Mouse (Mus musculus): ENCODE measurements around the gene Pcdh19. TPM values are rescaled to one million over a fixed set of nuclear protein-coding genes. Genes with fewer than 3 reads are reported as not detected.
"Not testable (repeated sequence)": the region's sequence is repeated elsewhere in the genome, so short reads cannot be mapped to it uniquely, and the experiment has no call there.

The Pcdh19 gene
- not detected for polyA plus RNA-seq (2017; shearing (Covaris generic))

- peak; percentile 31 for ATAC-seq
Measured at GRCm38 (mm10) chrX:133688840-133689239, at the start of gene Pcdh19. Pcdh19 (minus strand) TSS chrX:133688987.

GRCm38 (mm10) chrX:133735871-133736270 lies 47.1 kb upstream of the Pcdh19 start:
- no peak for ATAC-seq

- no peak for ATAC-seq
Measured at GRCm38 (mm10) chrX:133734984-133735383, 46.2 kb upstream of the Pcdh19 start.

GRCm38 (mm10) chrX:133721517-133721916 lies 32.7 kb upstream of the Pcdh19 start:
- no peak for ATAC-seq

- ATAC-seq, result no peak
Measured at GRCm38 (mm10) chrX:133710621-133711020, 21.8 kb upstream of the Pcdh19 start.

- ATAC-seq, result no peak
Measured at GRCm38 (mm10) chrX:133702902-133703301, 14.1 kb upstream of the Pcdh19 start.

GRCm38 (mm10) chrX:133697871-133698270 lies 9.1 kb upstream of the Pcdh19 start:
- ATAC-seq, result not testable (repeated sequence)

GRCm38 (mm10) chrX:133696461-133696860 lies 7.7 kb upstream of the Pcdh19 start:
- no peak for ATAC-seq

GRCm38 (mm10) chrX:133693037-133693760 lies 4.4 kb upstream of the Pcdh19 start:
- ATAC-seq, result no peak

- ATAC-seq, result no peak
Measured at GRCm38 (mm10) chrX:133692392-133692790, 3.6 kb upstream of the Pcdh19 start.

- peak; percentile 82 for ATAC-seq
Measured at GRCm38 (mm10) chrX:133691581-133692391, 3.0 kb upstream of the Pcdh19 start.

- no peak for ATAC-seq
Measured at GRCm38 (mm10) chrX:133690822-133691221, 2.0 kb upstream of the Pcdh19 start.

- no peak for ATAC-seq
Measured at GRCm38 (mm10) chrX:133689576-133690250, 926 bp upstream of the Pcdh19 start.

- ATAC-seq, result no peak
Measured at GRCm38 (mm10) chrX:133688156-133688555, 631 bp downstream of the Pcdh19 start.

- no peak for ATAC-seq
Measured at GRCm38 (mm10) chrX:133687666-133688151, 1.1 kb downstream of the Pcdh19 start.

- no peak for ATAC-seq
Measured at GRCm38 (mm10) chrX:133686533-133687311, 2.1 kb downstream of the Pcdh19 start.

GRCm38 (mm10) chrX:133685572-133685971 lies 3.2 kb downstream of the Pcdh19 start:
- no peak for ATAC-seq

- ATAC-seq, result no peak
Measured at GRCm38 (mm10) chrX:133683961-133684360, 4.8 kb downstream of the Pcdh19 start.

- ATAC-seq, result no peak
Measured at GRCm38 (mm10) chrX:133675121-133675520, 13.7 kb downstream of the Pcdh19 start.

- no peak for ATAC-seq
Measured at GRCm38 (mm10) chrX:133673796-133674195, 15.0 kb downstream of the Pcdh19 start.

GRCm38 (mm10) chrX:133660111-133660510 lies 28.7 kb downstream of the Pcdh19 start:
- ATAC-seq, result no peak
